Mouse (Mus musculus) spleen, embryonic (tissue): ENCODE results near the gene Jade1.

Experiments used
- CTCF ChIA-PET: fragments of 350-600 bp; sonication (Branson Sonifier 250); formaldehyde crosslinking; loops from one replicate; lab custom pipeline; 2022; lab: Charles Lee

Gene Jade1

DNA sequence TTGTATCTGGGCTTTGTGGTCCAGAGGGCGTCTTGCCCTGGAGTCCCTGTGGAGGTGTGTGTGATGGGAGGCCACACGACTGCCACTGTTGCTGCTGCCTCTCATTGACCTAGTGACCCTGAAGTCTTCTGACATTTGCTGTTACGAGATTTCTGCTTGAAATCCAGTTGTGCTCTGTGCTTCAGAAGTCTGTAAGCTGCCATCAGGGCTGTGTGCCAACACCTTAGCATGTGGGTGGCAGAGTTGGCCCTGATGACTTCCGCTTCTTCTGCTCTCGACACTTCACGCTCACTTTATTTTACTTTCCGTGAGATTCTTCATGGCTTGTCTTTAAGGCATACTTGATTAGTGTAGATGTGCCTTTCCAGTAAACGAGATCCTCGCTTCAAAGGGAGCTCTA, 42.9 kb downstream of the Jade1 start:
- CTCF ChIA-PET: no interaction called here

DNA sequence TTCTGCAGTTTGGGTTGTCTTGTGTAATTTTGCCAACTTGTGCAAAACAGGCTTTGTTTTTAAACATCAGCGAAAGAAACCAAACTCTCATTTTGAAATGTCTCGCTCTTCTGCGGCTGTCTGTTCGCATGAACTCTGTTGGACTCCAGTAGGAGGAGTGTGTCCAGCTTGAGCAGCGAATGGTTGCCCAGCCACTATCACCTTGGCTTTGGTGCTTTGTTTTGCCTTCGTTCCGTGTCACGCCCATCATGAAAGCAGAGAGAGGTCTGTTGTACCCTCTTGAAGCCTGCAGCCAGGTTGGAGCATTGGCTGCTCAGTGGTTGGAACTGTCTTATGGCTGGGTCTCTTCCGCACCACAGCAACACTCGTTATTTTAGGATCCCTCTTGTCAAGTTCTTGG, 43.7 kb downstream of the Jade1 start:
- CTCF ChIA-PET: interaction anchor here (1.3 kb wide), 1 partner anchor 250 kb away, joined by 7 read pairs; no protein-coding TSS in a partner anchor

GRCm38 (mm10) chr3:41599806-41600589, 44.5 kb downstream of the Jade1 start:
- CTCF ChIA-PET: interaction anchor here (0.7 to 1.3 kb wide), 2 partner anchors 24 to 251 kb away, joined by 3 to 7 read pairs; no protein-coding TSS in a partner anchor

DNA sequence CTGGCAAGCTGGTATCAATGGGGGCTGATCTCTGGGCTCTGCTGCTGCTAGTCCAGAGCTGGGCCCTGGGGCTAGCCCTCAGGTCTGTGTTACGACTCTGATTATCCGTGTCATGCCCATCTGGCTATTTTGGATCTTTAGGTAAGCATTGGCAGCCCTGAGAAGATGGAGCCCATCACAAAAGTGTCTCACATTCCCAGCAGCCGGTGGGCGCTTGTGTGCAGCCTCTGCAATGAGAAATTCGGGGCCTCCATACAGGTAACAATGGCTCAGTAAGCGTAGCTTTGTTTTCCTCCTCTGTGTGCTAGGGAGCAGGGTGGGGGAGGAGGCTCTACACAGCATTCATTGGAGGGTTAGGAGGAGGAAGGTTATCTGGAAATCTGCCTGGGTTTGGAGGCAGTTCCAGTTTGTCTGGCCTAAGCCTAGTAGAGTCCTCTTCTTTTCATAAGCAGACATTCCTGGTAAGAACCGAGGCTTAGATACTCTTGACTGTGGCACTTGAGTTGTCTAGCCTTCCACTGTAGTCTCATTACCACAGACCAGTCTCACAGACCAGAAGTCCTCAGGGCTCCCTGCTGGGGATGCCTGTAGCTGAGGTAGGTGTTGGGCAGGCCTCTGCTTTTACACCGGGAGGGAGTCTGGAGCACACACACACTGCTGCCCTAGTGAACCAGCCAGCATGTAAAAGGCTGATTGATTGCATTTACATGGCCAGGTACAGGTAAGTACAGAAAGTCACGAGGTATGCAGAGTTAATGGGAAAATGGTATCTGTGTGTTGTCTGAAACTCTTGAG, 45.9 kb downstream of the Jade1 start:
- CTCF ChIA-PET: no interaction called here

GRCm38 (mm10) chr3:41602933-41603332, 47.4 kb downstream of the Jade1 start:
- CTCF ChIA-PET: no interaction called here

DNA sequence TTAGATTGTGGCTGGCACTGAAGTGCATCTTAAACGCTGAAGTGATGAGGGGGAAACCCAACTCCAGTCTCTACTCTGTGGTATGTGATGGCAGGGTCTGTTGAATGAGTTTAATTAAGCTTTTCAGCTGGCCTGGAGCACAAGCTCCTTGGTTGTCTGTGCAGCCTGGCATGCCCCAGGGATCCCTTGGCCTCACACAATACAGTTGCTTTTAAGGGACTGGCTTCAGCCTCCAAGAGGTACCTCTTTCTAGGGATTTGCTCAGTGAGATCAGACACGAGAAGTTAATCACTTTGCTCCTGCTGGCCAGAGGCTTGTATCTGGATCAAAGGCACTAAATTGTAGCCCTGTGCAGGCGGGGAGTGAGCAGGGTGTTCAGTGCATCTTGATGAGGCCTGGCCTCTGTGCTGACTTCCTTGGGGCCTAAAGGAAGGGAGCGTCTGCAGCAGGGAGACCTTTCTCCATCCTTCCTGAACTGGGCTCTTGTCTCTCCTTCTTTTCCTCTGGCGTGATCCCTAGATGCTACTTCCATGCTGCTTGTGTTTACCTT, 48.0 kb downstream of the Jade1 start:
- CTCF ChIA-PET: no interaction called here

DNA sequence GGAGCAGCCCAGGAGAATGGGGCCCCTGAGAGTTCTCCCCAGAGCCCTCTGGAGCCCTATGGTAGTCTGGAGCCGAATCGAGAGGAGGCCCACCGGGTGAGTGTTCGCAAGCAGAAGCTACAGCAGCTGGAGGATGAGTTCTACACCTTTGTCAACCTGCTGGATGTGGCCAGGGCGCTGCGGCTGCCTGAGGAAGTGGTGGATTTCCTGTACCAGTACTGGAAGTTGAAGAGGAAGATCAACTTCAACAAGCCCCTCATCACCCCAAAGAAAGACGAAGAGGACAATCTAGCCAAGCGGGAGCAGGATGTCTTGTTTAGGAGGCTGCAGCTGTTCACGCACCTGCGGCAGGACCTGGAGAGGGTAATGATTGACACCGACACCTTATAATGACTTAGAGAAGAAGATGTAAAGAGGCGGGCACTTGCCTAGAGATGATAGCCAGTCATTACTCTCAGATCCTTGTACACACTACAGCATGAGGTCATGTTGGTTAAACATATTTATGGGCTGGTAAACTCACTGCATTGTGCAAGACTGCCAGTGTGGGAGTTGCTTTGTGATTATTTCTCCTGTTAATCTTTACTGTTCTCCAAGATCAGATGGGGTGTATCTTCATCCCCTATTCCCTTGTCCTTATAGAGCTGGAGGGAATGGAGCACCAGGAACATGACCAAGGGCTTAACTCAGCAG, 49.2 kb downstream of the Jade1 start:
- CTCF ChIA-PET: no interaction called here

GRCm38 (mm10) chr3:41605601-41606329, 50.2 kb downstream of the Jade1 start:
- CTCF ChIA-PET: no interaction called here

- CTCF ChIA-PET: no interaction called here
These were observed 50.8 kb downstream of the Jade1 start for GRCm38 (mm10) chr3:41606330-41606664.

DNA sequence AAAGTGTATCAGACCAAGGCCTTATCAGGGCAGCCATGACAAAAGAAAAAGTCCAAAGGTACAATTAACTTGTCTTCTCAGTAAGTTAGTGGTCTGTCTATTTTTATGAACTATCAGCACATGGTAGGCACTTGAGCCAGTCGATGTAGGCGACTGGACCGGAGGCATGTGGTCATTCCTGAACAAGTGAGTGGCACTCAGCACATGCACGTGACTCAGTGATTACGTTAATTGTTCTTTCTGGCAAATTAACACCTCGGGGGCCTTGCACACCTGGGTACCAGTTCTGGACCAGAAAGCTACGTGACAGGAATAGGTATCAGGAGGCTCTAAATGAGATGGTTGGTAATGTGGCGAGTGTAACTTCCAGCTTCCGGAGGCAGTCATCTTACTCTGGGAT, 51.5 kb downstream of the Jade1 start:
- CTCF ChIA-PET: no interaction called here

DNA sequence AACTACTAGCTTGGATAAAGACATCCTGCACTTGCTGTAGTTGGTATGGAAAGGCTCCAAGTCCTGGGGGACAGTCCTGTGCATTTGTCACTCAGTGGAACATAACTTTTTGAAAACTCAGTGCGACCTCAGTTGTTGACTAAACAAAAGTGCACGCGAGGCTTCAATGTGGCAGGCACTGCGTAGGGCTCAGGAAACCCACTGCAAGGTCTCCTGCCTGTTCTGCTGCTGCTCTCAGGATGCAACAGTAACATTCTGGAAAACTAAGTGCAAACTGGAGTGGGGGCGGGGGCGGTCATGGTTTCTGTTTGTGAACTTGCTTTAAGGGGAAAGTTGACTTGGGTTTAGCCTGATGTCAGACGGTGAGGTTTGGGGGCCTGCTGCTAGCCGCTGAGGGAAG, 51.9 kb downstream of the Jade1 start:
- CTCF ChIA-PET: no interaction called here

- CTCF ChIA-PET: no interaction called here
These were observed 53.5 kb downstream of the Jade1 start for GRCm38 (mm10) chr3:41609071-41609470.

DNA sequence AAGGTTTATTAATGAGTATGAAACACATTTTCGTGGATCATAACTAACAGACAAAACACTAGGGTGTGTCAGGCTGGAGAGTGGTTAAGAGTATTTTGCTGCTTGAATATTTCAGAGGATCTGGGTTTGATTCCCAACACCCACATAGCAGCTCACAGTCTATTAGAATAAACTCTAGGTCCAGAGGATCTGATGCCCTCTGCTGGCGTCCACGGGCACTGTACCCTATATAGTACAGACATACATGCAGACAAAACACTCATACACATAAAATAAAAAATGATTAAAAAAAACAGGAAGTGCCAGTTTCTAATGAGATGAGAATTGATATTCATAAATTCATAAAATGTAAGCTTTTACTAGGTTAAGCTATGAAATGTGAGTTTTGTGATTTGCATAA, 56.7 kb downstream of the Jade1 start:
- CTCF ChIA-PET: no interaction called here

GRCm38 (mm10) chr3:41613706-41614105, 58.2 kb downstream of the Jade1 start:
- CTCF ChIA-PET: interaction anchor here (0.5 kb wide), 1 partner anchor 264 kb away, joined by 3 read pairs; no protein-coding TSS in a partner anchor

GRCm38 (mm10) chr3:41614230-41614985, 58.9 kb downstream of the Jade1 start:
- CTCF ChIA-PET: interaction anchor here (0.5 kb wide), 1 partner anchor 265 kb away, joined by 3 read pairs; no protein-coding TSS in a partner anchor

DNA sequence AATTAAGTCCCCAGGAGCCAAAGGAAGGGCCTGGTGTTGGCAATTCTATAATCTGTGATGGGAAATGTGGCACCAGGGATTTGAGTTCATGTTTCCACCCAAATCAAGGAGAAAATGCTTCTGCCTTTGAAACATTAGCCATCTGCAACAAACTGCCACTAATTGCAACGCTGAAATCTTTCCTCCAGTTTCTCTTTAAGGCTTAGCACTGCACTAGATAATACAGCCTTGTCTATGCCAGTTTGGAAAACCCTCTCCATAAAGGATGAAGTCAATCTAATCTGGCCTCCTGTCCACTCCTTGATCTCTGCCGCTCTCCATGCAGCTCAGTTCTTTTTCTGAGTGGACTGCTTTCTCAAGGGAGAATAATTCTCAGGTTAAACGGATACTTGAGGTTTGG, 62.5 kb downstream of the Jade1 start:
- CTCF ChIA-PET: no interaction called here

- CTCF ChIA-PET: no interaction called here
These were observed 63.0 kb downstream of the Jade1 start for GRCm38 (mm10) chr3:41618488-41618887.

- CTCF ChIA-PET: no interaction called here
These were observed 65.4 kb downstream of the Jade1 start for GRCm38 (mm10) chr3:41620971-41621370.

DNA sequence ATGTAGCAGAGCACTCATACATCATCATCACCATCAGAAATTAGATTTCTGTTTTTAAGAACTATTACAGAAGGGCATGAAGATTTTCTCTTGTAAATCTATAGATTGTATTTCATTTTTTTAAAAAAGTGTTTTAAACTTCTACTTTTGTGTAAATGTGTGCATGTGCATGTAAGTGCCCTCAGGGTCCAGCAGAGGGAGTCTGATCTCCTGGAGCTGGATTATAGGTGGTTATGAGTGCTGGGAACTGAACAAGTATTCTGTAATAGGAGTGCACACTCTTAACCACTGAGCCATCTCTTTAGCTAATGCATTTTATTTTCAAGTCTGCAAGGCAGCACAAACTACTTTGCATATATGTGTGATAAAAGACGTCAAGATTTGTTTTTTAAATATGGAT, 100.1 kb downstream of the Jade1 start:
- CTCF ChIA-PET: no interaction called here
